Mouse (Mus musculus): Measurements from ENCODE around the gene Snx30. TPM values are rescaled to one million over a fixed set of nuclear protein-coding genes. Genes with fewer than 3 reads are reported as not detected.

Gene Snx30
- total and polyA plus RNA-seq, 2 experiments from 2014 or later: 21.7 to 39.6 TPM

- Histone ChIP-seq H3K4me3 (ENCODE audit: low read depth, low read length) (no peak overlapping the region), H3K4me2 (ENCODE audit: low read depth, low read length, poor library complexity, severe bottlenecking) (no peak overlapping the region), H3K4me1 (ENCODE audit: insufficient read depth, low read length) (no peaks in the 10 kb centered on the region), H3K27ac (ENCODE audit: low read depth, low read length) (no peak overlapping the region), H3K36me3 (ENCODE audit: insufficient read depth, low read length) (peaks cover 23% of the 10 kb centered on the region), H3K9ac (replicated peaks; ENCODE audit: low read length, poor library complexity, severe bottlenecking) (no peak overlapping the region), H3K9me3 (ENCODE audit: low read length) (no peaks in the 10 kb centered on the region), H3K27me3 (ENCODE audit: insufficient read depth, low read length) (no peaks in the 10 kb centered on the region)
- ATAC-seq (ENCODE audit: low FRiP score) (no peak), DNase-seq (ENCODE audit: low spot score) (no peak)
- no peak for TF ChIP-seq CTCF (IDR thresholded peaks at IDR 0.05)
- WGBS: 86% methylated on average over 10 of the region's 10 CpGs
Observed at GRCm38 (mm10) chr4:59891723-59892416, 86.2 kb downstream of the Snx30 start.

GRCm38 (mm10) chr4:59892731-59893130 lies 87.1 kb downstream of the Snx30 start:
- Histone ChIP-seq H3K27me3 (ENCODE audit: insufficient read depth, low read length) (no peaks in the 10 kb centered on the region), H3K4me1 (ENCODE audit: insufficient read depth, low read length) (no peaks in the 10 kb centered on the region), H3K9me3 (ENCODE audit: low read length) (no peaks in the 10 kb centered on the region), H3K27ac (ENCODE audit: low read depth, low read length) (no peak overlapping the region), H3K4me2 (ENCODE audit: low read depth, low read length, poor library complexity, severe bottlenecking) (no peak overlapping the region), H3K4me3 (ENCODE audit: low read depth, low read length) (no peak overlapping the region), H3K9ac (replicated peaks; ENCODE audit: low read length, poor library complexity, severe bottlenecking) (no peak overlapping the region), H3K36me3 (ENCODE audit: insufficient read depth, low read length) (peaks cover 31% of the 10 kb centered on the region)
- ATAC-seq (ENCODE audit: low FRiP score) (no peak), DNase-seq (ENCODE audit: low spot score) (no peak)
- 91% methylated on average over 5 of the region's 5 CpGs for WGBS
- no peak for TF ChIP-seq CTCF (IDR thresholded peaks at IDR 0.05)

- H3K4me3 ChIP-seq (ENCODE audit: low read depth, low read length): no peak overlapping the region
- H3K4me2 ChIP-seq (ENCODE audit: low read depth, low read length, poor library complexity, severe bottlenecking): no peak overlapping the region
- no peaks in the 10 kb centered on the region for H3K9me3 ChIP-seq (ENCODE audit: low read length)
- H3K9ac ChIP-seq (replicated peaks; ENCODE audit: low read length, poor library complexity, severe bottlenecking): no peak overlapping the region
- DNase-seq (ENCODE audit: low spot score) (no peak), ATAC-seq (ENCODE audit: low FRiP score) (no peak)
- no peaks in the 10 kb centered on the region for H3K4me1 ChIP-seq (ENCODE audit: insufficient read depth, low read length)
- H3K27ac ChIP-seq (ENCODE audit: low read depth, low read length): no peak overlapping the region
- no peak for TF ChIP-seq CTCF (IDR thresholded peaks at IDR 0.05)
- H3K27me3 ChIP-seq (ENCODE audit: insufficient read depth, low read length): no peaks in the 10 kb centered on the region
- peaks cover 42% of the 10 kb centered on the region for H3K36me3 ChIP-seq (ENCODE audit: insufficient read depth, low read length)
- 92% methylated on average over 8 of the region's 8 CpGs for WGBS
Observed at GRCm38 (mm10) chr4:59894415-59894814, 88.8 kb downstream of the Snx30 start.

GRCm38 (mm10) chr4:59894977-59895575 lies 89.4 kb downstream of the Snx30 start:
- H3K4me2 ChIP-seq (ENCODE audit: low read depth, low read length, poor library complexity, severe bottlenecking): no peak overlapping the region
- no peaks in the 10 kb centered on the region for H3K27me3 ChIP-seq (ENCODE audit: insufficient read depth, low read length)
- H3K9ac ChIP-seq (replicated peaks; ENCODE audit: low read length, poor library complexity, severe bottlenecking): no peak overlapping the region
- no peaks in the 10 kb centered on the region for H3K4me1 ChIP-seq (ENCODE audit: insufficient read depth, low read length)
- no peaks in the 10 kb centered on the region for H3K9me3 ChIP-seq (ENCODE audit: low read length)
- 93% methylated on average over 3 of the region's 3 CpGs for WGBS
- H3K36me3 ChIP-seq (ENCODE audit: insufficient read depth, low read length): peaks cover 42% of the 10 kb centered on the region
- ATAC-seq (ENCODE audit: low FRiP score) (no peak), DNase-seq (ENCODE audit: low spot score) (no peak)
- H3K4me3 ChIP-seq (ENCODE audit: low read depth, low read length): no peak overlapping the region
- TF ChIP-seq CTCF (IDR thresholded peaks at IDR 0.05): no peak
- H3K27ac ChIP-seq (ENCODE audit: low read depth, low read length): no peak overlapping the region

GRCm38 (mm10) chr4:59896000-59896399 lies 90.4 kb downstream of the Snx30 start:
- Histone ChIP-seq H3K4me2 (ENCODE audit: low read depth, low read length, poor library complexity, severe bottlenecking) (no peak overlapping the region), H3K27me3 (ENCODE audit: insufficient read depth, low read length) (no peaks in the 10 kb centered on the region), H3K9ac (replicated peaks; ENCODE audit: low read length, poor library complexity, severe bottlenecking) (no peak overlapping the region), H3K27ac (ENCODE audit: low read depth, low read length) (no peak overlapping the region), H3K4me1 (ENCODE audit: insufficient read depth, low read length) (no peaks in the 10 kb centered on the region), H3K4me3 (ENCODE audit: low read depth, low read length) (no peak overlapping the region), H3K9me3 (ENCODE audit: low read length) (no peaks in the 10 kb centered on the region), H3K36me3 (ENCODE audit: insufficient read depth, low read length) (peaks cover 40% of the 10 kb centered on the region)
- 61% methylated on average over 5 of the region's 5 CpGs for WGBS
- no peak for TF ChIP-seq CTCF (IDR thresholded peaks at IDR 0.05)
- no peak for ATAC-seq (ENCODE audit: low FRiP score)
- no peak for DNase-seq (ENCODE audit: low spot score)

- DNase-seq (ENCODE audit: low spot score) (no peak), ATAC-seq (ENCODE audit: low FRiP score) (no peak)
- 85% methylated on average over 12 of the region's 12 CpGs for WGBS
- H3K36me3 ChIP-seq (ENCODE audit: insufficient read depth, low read length): peaks cover 41% of the 10 kb centered on the region
- no peak overlapping the region for H3K27ac ChIP-seq (ENCODE audit: low read depth, low read length)
- H3K27me3 ChIP-seq (ENCODE audit: insufficient read depth, low read length): no peaks in the 10 kb centered on the region
- no peak for TF ChIP-seq CTCF (IDR thresholded peaks at IDR 0.05)
- H3K4me3 ChIP-seq (ENCODE audit: low read depth, low read length): no peak overlapping the region
- H3K4me2 ChIP-seq (ENCODE audit: low read depth, low read length, poor library complexity, severe bottlenecking): no peak overlapping the region
- no peaks in the 10 kb centered on the region for H3K9me3 ChIP-seq (ENCODE audit: low read length)
- no peak overlapping the region for H3K9ac ChIP-seq (replicated peaks; ENCODE audit: low read length, poor library complexity, severe bottlenecking)
- H3K4me1 ChIP-seq (ENCODE audit: insufficient read depth, low read length): no peaks in the 10 kb centered on the region
Observed at GRCm38 (mm10) chr4:59897814-59898520, 92.3 kb downstream of the Snx30 start.

Measured in midbrain, postnatal 0 days (tissue).